Mouse (Mus musculus): ENCODE data around the gene Il5.

DNA sequence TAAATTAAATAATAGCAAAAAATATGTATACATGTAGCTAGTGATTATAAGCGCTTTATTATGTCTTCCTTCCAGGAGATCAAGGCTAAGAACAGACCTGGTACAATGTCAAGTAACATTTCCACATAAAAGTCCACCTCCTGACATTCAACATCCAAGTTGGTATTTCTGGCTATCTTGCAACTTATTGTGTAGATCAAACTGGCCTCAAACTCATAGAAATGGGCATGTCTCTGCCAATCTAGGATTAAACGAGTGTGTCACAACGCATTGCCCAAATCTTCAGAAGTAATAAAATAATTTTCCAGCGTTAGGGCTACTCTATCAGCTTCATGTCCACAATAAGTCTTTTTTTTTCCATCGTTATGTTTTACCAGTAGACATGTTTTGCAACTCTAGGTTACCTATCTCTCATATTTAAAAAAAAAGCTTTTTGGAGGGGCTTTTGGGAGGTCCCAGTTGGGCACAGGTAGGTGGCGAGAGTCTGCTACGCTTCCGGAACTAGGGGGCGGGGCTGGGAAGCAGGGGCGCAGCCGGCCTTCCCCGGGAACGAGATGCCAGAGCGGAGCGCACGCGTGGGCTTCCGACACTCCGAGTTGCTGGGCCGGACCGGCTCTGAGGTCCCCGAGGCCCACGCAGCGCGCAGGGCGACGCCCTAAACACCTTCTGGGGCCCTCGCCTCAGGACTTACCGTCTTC is 14.2 kb upstream of the Il5 start:
- no peak for TF ChIP-seq CTCF (IDR thresholded peaks at IDR 0.05; ENCODE audit: borderline replicate concordance, control insufficient read depth, extremely low read depth, insufficient read depth, low read length, poor library complexity)
- TF ChIP-seq POLR2A (IDR thresholded peaks at IDR 0.05; ENCODE audit: control insufficient read depth, extremely low read depth, insufficient read depth, low read length, poor library complexity): no peak

Measured in thymus, adult 2 months (tissue).